Mouse (Mus musculus) midbrain, postnatal 0 days (tissue): Measurements from ENCODE around the gene Cage1. TPM values are rescaled to one million over a fixed set of nuclear protein-coding genes. Genes with fewer than 3 reads are reported as not detected.

Source experiments
- ATAC-seq: fragments of 200-750 bp; cut with Nextera tagmentation; 2 replicates; pipeline ENCODE4 v1.8.0; 2017; ENCODE audit warnings: moderate number of reproducible peaks, mild to moderate bottlenecking, moderate TSS enrichment, moderate library complexity; ENCODE audit not compliant: low FRiP score
- DNase-seq: peaks from one replicate; pipeline ENCODE4 v3.0.0-alpha.2; 2015; ENCODE audit warnings: low spot score
- H3K27ac ChIP-seq: fragments of 300-500 bp; sonication (generic); 2 replicates; pipeline ENCODE4 v1.5.1; 2014; ENCODE audit warnings: low read depth, mild to moderate bottlenecking, low read length, mixed read lengths
- H3K27me3 ChIP-seq: fragments of 300-500 bp; sonication (generic); 2 replicates; pipeline ENCODE4 v1.6.1; 2014; ENCODE audit warnings: low read length, control low read depth, mixed read lengths; ENCODE audit not compliant: insufficient read depth
- H3K36me3 ChIP-seq: fragments of 300-500 bp; sonication (generic); 2 replicates; pipeline ENCODE4 v1.6.1; 2014; ENCODE audit warnings: low read length, control low read depth, mixed read lengths; ENCODE audit not compliant: insufficient read depth
- H3K4me1 ChIP-seq: fragments of 300-500 bp; sonication (generic); 2 replicates; pipeline ENCODE4 v1.6.1; 2014; ENCODE audit warnings: mild to moderate bottlenecking, control low read depth, antibody characterized with exemption, low read length, mixed read lengths; ENCODE audit not compliant: insufficient read depth
- H3K4me2 ChIP-seq: fragments of 300-500 bp; sonication (generic); 2 replicates; pipeline ENCODE4 v1.6.1; 2014; ENCODE audit warnings: low read depth, mild to moderate bottlenecking, low read length, mixed read lengths; ENCODE audit not compliant: poor library complexity, severe bottlenecking
- H3K4me3 ChIP-seq: fragments of 300-500 bp; sonication (generic); 2 replicates; pipeline ENCODE4 v1.5.1; 2014; ENCODE audit warnings: low read depth, mild to moderate bottlenecking, low read length, moderate library complexity
- H3K9ac ChIP-seq: fragments of 300-500 bp; sonication (generic); replicated peaks from 2 replicates; pipeline ENCODE4 v1.6.1; 2014; ENCODE audit warnings: mild to moderate bottlenecking, low read length, moderate library complexity, mixed read lengths; ENCODE audit not compliant: poor library complexity, severe bottlenecking
- H3K9me3 ChIP-seq: fragments of 300-500 bp; sonication (generic); 2 replicates; pipeline ENCODE4 v1.6.1; 2016; ENCODE audit warnings: low read length, control low read depth
- CTCF ChIP-seq: IDR thresholded peaks from 2 replicates; pipeline ENCODE4 v1.5.1; 2016; ENCODE audit warnings: antibody characterized with exemption, mild to moderate bottlenecking
- WGBS: fragments of 180-500 bp; shearing (Covaris S2); extraction: QIAGEN DNeasy Blood & Tissue Kit; methylation state at CpG from one replicate; pipeline ENCODE4 v1.1.7; 2014; 5-methylcytosine and 5-hydroxymethylcytosine counted together
- polyA plus RNA-seq: library from polyadenylated mRNA; unstranded; fragments of >200 nt; fragmentation: Nextera tagmentation; extraction: Ambion mirVana; gene quantifications from 2 replicates; pipeline ENCODE4 v1.2.1, GENCODE M21; 2015
- total RNA-seq: library from RNA; depleted of rRNA; stranded (reverse); fragments of >200 nt; gene quantifications from 2 replicates; pipeline ENCODE4 v1.2.3, GENCODE M21; 2014

The Cage1 gene
- total and polyA plus RNA-seq, 2 experiments from 2014 or later, result 1.6 to 4.4 TPM

DNA sequence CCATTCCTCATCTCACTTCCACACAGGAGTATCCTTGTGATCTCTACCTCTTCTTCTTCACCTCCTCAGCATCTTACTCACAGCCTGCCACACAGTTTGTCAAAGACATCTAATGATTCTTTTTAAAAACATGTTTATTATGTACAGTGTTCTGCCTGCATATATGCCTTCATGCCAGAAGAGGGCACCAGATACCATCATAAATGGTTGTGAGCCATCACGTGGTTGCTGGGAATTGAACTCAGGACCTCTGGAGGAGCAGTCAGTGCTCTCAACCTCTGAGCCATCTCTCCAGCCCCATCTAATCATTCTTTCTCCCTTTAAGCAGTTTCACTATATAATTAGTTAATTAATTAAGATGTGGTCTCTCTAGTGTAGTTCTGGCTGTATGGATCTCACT lies 34.4 kb downstream of the Cage1 start:
- WGBS, result 46% methylated on average over 1 of the region's 1 CpGs
- no peaks in the 10 kb centered on the region for H3K4me1 ChIP-seq
- ATAC-seq, result no peak
- H3K4me2 ChIP-seq, result no peak overlapping the region
- H3K27me3 ChIP-seq, result no peaks in the 10 kb centered on the region
- H3K9me3 ChIP-seq, result no peaks in the 10 kb centered on the region
- H3K4me3 ChIP-seq, result no peak overlapping the region
- no peak for DNase-seq
- no peaks in the 10 kb centered on the region for H3K36me3 ChIP-seq
- H3K27ac ChIP-seq, result no peak overlapping the region
- H3K9ac ChIP-seq, result no peak overlapping the region
- TF ChIP-seq CTCF, result no peak; the same call in 1 of the 2 replicates

DNA sequence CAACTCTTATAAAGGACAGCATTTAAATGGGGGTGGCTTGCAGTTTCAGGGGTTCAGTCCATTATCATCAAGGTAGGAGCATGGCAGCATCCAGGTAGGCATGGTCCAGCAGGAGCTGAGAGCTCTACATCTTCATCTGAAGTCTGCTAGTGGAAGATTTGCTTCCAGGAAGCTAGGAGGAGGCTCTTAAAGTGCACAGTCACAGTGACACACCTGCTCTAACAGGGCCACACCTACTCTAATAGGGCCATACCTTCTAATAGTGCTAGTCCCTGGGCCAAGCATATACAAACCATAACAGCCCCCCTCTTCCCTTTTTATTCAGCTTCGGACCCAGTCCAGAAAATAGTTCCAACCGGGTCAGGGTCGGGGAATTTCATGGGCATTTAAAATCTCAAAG lies 37.2 kb downstream of the Cage1 start:
- Histone ChIP-seq H3K4me1 (no peaks in the 10 kb centered on the region), H3K4me2 (no peak overlapping the region), H3K36me3 (no peaks in the 10 kb centered on the region), H3K9me3 (no peaks in the 10 kb centered on the region), H3K4me3 (no peak overlapping the region), H3K27me3 (no peaks in the 10 kb centered on the region), H3K9ac (no peak overlapping the region), H3K27ac (no peak overlapping the region)
- TF ChIP-seq CTCF, result no peak
- ATAC-seq, result no peak
- WGBS, result 40% methylated on average over 3 of the region's 3 CpGs
- no peak for DNase-seq

DNA sequence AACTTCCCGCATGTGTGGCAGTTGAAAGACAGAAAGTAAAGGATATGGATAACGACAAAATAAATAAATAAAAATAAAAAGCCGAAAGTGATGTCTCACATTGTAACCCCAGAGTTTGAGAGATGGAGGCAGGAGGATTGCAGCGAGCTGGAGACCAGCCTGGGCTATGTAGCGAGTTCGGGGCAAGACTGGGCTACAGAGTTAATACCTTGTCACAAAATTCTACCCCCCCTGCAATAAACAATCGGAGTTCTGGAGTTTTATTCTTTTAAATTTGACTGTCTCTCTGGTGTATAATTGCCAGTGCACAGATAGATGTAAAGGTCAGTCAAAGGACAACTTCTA lies 42.5 kb downstream of the Cage1 start:
- DNase-seq, result no peak
- WGBS, result 18% methylated on average over 7 of the region's 7 CpGs
- Histone ChIP-seq H3K27ac (no peak overlapping the region), H3K4me1 (peaks cover 9% of the 10 kb centered on the region), H3K4me2 (peak overlapping the region; percentile 67), H3K4me3 (peak overlapping the region; percentile 96), H3K9ac (peak overlapping the region; percentile 93), H3K36me3 (peaks cover 14% of the 10 kb centered on the region), H3K27me3 (no peaks in the 10 kb centered on the region), H3K9me3 (no peaks in the 10 kb centered on the region)
- peak; percentile 54 for ATAC-seq
- no peak for TF ChIP-seq CTCF

DNA sequence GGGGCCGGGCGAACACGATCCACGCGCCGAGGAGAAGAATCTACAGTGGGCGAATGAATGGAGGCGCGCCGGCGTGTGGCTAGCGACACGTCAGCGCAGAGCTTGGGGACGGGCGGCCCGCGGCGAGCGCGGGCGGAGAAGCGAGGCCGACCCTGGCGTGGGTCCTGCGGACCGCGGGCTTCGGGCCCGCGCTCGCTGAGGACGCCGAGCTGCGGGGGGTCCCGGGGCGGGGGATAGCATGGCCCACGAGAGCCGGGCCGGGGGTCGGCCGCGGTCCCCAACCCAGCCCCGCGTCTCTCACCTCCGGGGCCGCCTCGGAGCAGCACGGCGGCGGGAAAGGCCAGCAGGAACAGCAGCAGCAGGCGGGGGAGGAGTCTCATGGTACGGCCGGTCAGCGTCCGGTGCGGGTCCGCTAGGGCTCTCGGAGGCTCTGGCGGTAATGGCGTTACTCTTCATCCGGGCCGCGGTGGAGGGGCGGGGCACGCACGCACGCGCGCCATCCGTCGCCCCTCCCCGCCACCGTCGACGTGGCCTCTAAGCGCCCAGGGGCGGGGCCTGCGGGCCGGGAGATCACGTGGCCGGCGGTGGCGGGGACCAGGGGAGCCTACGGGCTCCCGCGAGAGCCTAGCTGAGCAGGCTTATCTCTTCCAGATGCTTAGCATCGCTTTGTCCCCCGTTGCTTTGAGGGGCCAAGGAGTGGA lies 43.0 kb downstream of the Cage1 start, which contains the start of gene Ssr1:
TSS of gene Ssr1 (minus strand) at position 514 of the 701 bp plus-strand sequence.
- Histone ChIP-seq H3K4me1 (peaks cover 9% of the 10 kb centered on the region), H3K27ac (peak within 1 kb of the TSS; percentile 92), H3K36me3 (peaks cover 19% of the 10 kb centered on the region), H3K4me3 (peak within 1 kb of the TSS; percentile 96), H3K9ac (peak within 1 kb of the TSS; percentile 93), H3K4me2 (peak within 1 kb of the TSS; percentile 67), H3K27me3 (no peaks in the 10 kb centered on the region), H3K9me3 (no peaks in the 10 kb centered on the region)
- peak; percentile 97 for ATAC-seq
- DNase-seq, result peak; percentile 96
- no peak for TF ChIP-seq CTCF
- under 1% methylated on average over 84 of the region's 89 CpGs for WGBS

DNA sequence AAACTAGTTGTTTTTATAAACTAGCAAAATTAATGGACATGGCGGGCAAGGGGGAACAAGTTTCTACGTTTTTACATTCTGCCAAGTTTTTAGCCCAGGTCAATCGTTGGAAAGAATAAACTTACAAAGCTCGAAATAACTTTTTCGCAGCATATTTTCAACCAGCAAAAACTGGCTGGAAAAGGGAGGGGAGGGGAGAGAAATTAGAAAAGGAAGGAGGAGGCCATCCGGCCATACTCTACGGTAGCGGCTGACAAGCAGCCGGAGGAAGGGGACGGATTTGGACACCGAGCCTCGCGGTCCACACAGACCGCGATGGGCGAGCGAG lies 43.5 kb downstream of the Cage1 start:
- WGBS, result under 1% methylated on average over 17 of the region's 17 CpGs

DNA sequence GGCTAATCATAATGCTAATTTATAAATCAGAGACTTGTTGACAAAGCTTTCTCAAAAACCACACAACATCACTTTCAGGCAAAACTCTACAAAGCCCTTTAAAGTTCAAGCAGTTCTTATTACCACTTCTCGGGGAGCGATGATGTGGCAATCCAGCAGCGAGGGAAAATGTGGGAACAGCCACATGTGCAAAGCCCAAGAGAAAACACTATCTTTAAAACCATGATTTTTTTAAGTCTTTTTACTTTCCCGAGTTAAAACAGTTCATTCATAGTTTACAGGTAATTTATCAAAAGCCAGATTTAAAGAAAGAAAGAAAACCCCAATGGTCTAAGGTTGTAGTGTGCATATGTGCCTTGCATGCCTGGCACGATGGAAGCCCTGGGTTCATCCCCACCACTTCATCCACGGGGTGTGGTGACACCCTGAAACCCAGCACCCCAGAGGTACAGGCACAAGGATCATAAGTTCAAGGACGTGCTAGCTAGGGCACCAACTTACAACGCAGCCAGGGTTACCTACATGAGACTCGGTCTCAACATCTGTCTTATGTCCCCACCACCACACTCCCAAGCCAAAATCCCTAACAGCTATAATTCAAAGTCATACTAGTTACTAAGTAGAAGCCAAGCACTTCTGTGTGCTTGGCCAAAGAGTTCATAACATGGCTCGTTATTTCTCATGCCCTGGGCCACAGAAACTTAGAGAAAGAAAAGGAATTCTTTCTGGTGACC lies 44.1 kb downstream of the Cage1 start:
- no peak for TF ChIP-seq CTCF
- DNase-seq (no peak), ATAC-seq (no peak)
- peak overlapping the region; percentile 96 for H3K4me3 ChIP-seq
- H3K4me2 ChIP-seq, result peak overlapping the region; percentile 67
- peaks cover 9% of the 10 kb centered on the region for H3K4me1 ChIP-seq
- peaks cover 24% of the 10 kb centered on the region for H3K36me3 ChIP-seq
- H3K9me3 ChIP-seq, result no peaks in the 10 kb centered on the region
- H3K9ac ChIP-seq, result peak overlapping the region; percentile 93
- H3K27ac ChIP-seq, result no peak overlapping the region
- H3K27me3 ChIP-seq, result no peaks in the 10 kb centered on the region
- 13% methylated on average over 10 of the region's 10 CpGs for WGBS

More for the DNA sequence above, 43.5 kb downstream of the Cage1 start:
- Histone ChIP-seq H3K27ac (peak overlapping the region; percentile 92), H3K4me2 (peak overlapping the region; percentile 67), H3K4me1 (peaks cover 9% of the 10 kb centered on the region), H3K4me3 (peak overlapping the region; percentile 96), H3K9ac (peak overlapping the region; percentile 93), H3K27me3 (no peaks in the 10 kb centered on the region), H3K36me3 (peaks cover 20% of the 10 kb centered on the region), H3K9me3 (no peaks in the 10 kb centered on the region)
- ATAC-seq, result no peak
- no peak for TF ChIP-seq CTCF
- DNase-seq, result no peak
